Mouse (Mus musculus) C2C12 (cell line): ENCODE measurements around the gene Gpc6. TPM values are rescaled to one million over a fixed set of nuclear protein-coding genes. Genes with fewer than 3 reads are reported as not detected.
A peak's percentile ranks its signal among the peaks of the same experiment; 100 is the strongest.

Experiments
- H3K27me3 ChIP-seq: one replicate; pipeline ENCODE4 v1.6.1; 2011; ENCODE audit not compliant: control insufficient read depth, insufficient read depth, insufficient read length
- H3K36me3 ChIP-seq: one replicate; pipeline ENCODE4 v1.6.1; 2011; ENCODE audit not compliant: control insufficient read depth, insufficient read depth
- H3K4me3 ChIP-seq: one replicate; pipeline ENCODE4 v1.5.1; 2011; ENCODE audit warnings: mild to moderate bottlenecking, control low read depth; ENCODE audit not compliant: poor library complexity, insufficient read depth, severe bottlenecking
- H3K79me2 ChIP-seq: one replicate; pipeline ENCODE4 v1.6.1; 2011; ENCODE audit not compliant: control insufficient read depth, insufficient read depth
- H3K79me3 ChIP-seq: one replicate; pipeline ENCODE4 v1.6.1; 2011; ENCODE audit warnings: low read depth, control low read depth
- H3ac ChIP-seq: one replicate; pipeline ENCODE3; 2011; ENCODE audit warnings: low read depth; ENCODE audit not compliant: control insufficient read depth, insufficient read length
- CEBPB ChIP-seq: IDR thresholded peaks from one replicate; pipeline ENCODE4 v1.6.1; 2011; ENCODE audit warnings: low read depth, mild to moderate bottlenecking, control low read depth, moderate library complexity
- CTCF ChIP-seq: IDR thresholded peaks from one replicate; pipeline ENCODE4 v1.5.1; 2011; ENCODE audit not compliant: control insufficient read depth, insufficient read depth, insufficient read length
- FOSL1 ChIP-seq: IDR thresholded peaks from one replicate; pipeline ENCODE4 v1.8.0; 2011; ENCODE audit warnings: mild to moderate bottlenecking, low read length; ENCODE audit not compliant: poor library complexity, insufficient read depth, severe bottlenecking
- MAX ChIP-seq: IDR thresholded peaks from one replicate; pipeline ENCODE4 v1.6.1; 2011; ENCODE audit warnings: mild to moderate bottlenecking, control low read depth
- MYOD1 ChIP-seq: IDR thresholded peaks from one replicate; pipeline ENCODE4 v1.6.1; 2011; ENCODE audit warnings: low read depth; ENCODE audit not compliant: control insufficient read depth, insufficient read length
- MYOG ChIP-seq: IDR thresholded peaks from one replicate; pipeline ENCODE4 v1.6.1; 2011; ENCODE audit not compliant: control insufficient read depth, insufficient read length; ENCODE audit errors: extremely low read depth
- USF1 ChIP-seq: IDR thresholded peaks from one replicate; pipeline ENCODE4 v1.6.1; 2011; ENCODE audit warnings: low read depth, mild to moderate bottlenecking, control low read depth, moderate library complexity
- polyA plus RNA-seq: library from polyadenylated mRNA; unstranded; fragments of >200 nt; fragmentation: generic; extraction: Trizol; gene quantifications from one replicate; pipeline ENCODE4 v1.2.1, GENCODE M21; 2012; ENCODE audit warnings: missing spikeins

The Gpc6 gene
- polyA plus RNA-seq, 1 experiment: 9.6 TPM

- H3K36me3 ChIP-seq: no peaks in the 10 kb centered on the region
- H3K79me3 ChIP-seq: no peaks in the 10 kb centered on the region
- TF ChIP-seq MYOG (no peak), MAX (no peak), CEBPB (no peak), CTCF (no peak), USF1 (no peak), MYOD1 (no peak), FOSL1 (no peak)
- no peaks in the 10 kb centered on the region for H3K27me3 ChIP-seq
- H3ac ChIP-seq: no peak overlapping the region
- no peaks in the 10 kb centered on the region for H3K79me2 ChIP-seq
- no peak overlapping the region for H3K4me3 ChIP-seq
These were observed 90.3 kb downstream of the Gpc6 start for GRCm38 (mm10) chr14:117015333-117015922.

GRCm38 (mm10) chr14:117022180-117022799, 97.2 kb downstream of the Gpc6 start:
- Histone ChIP-seq H3K27me3 (no peaks in the 10 kb centered on the region), H3ac (no peak overlapping the region), H3K79me2 (peaks cover 15% of the 10 kb centered on the region), H3K4me3 (no peak overlapping the region), H3K36me3 (no peaks in the 10 kb centered on the region), H3K79me3 (no peaks in the 10 kb centered on the region)
- TF ChIP-seq FOSL1 (no peak), MYOD1 (no peak), CEBPB (peak; percentile 94), MYOG (no peak), MAX (no peak), USF1 (no peak), CTCF (no peak)

- no peak for TF ChIP-seq MAX
- TF ChIP-seq USF1: no peak
- no peak for TF ChIP-seq MYOG
- H3K27me3 ChIP-seq: no peaks in the 10 kb centered on the region
- H3ac ChIP-seq: no peak overlapping the region
- H3K79me3 ChIP-seq: peaks cover 1% of the 10 kb centered on the region
- no peaks in the 10 kb centered on the region for H3K36me3 ChIP-seq
- no peak overlapping the region for H3K4me3 ChIP-seq
- H3K79me2 ChIP-seq: no peaks in the 10 kb centered on the region
These were observed 109.0 kb downstream of the Gpc6 start for GRCm38 (mm10) chr14:117034146-117034545.

- Histone ChIP-seq H3ac (no peak overlapping the region), H3K79me3 (no peaks in the 10 kb centered on the region), H3K4me3 (no peak overlapping the region), H3K79me2 (no peaks in the 10 kb centered on the region), H3K27me3 (no peaks in the 10 kb centered on the region), H3K36me3 (no peaks in the 10 kb centered on the region)
- TF ChIP-seq MYOG: no peak
- TF ChIP-seq USF1: no peak
- TF ChIP-seq CTCF: no peak
- no peak for TF ChIP-seq CEBPB
- no peak for TF ChIP-seq MYOD1
- TF ChIP-seq MAX: no peak
- TF ChIP-seq FOSL1: no peak
These were observed 115.9 kb downstream of the Gpc6 start for GRCm38 (mm10) chr14:117041017-117041416.

- H3K27me3 ChIP-seq: no peaks in the 10 kb centered on the region
- no peak overlapping the region for H3ac ChIP-seq
- no peaks in the 10 kb centered on the region for H3K79me3 ChIP-seq
- TF ChIP-seq MYOD1 (no peak), CEBPB (no peak), CTCF (no peak), MYOG (no peak), MAX (no peak), FOSL1 (no peak), USF1 (no peak)
- H3K4me3 ChIP-seq: no peak overlapping the region
- H3K79me2 ChIP-seq: no peaks in the 10 kb centered on the region
- no peaks in the 10 kb centered on the region for H3K36me3 ChIP-seq
These were observed 123.8 kb downstream of the Gpc6 start for GRCm38 (mm10) chr14:117048951-117049350.

GRCm38 (mm10) chr14:117050877-117051276, 125.8 kb downstream of the Gpc6 start:
- Histone ChIP-seq H3ac (no peak overlapping the region), H3K79me2 (no peaks in the 10 kb centered on the region), H3K27me3 (no peaks in the 10 kb centered on the region), H3K4me3 (no peak overlapping the region), H3K36me3 (no peaks in the 10 kb centered on the region), H3K79me3 (no peaks in the 10 kb centered on the region)
- TF ChIP-seq MAX (no peak), FOSL1 (no peak), USF1 (no peak), CTCF (no peak), MYOG (no peak), CEBPB (no peak), MYOD1 (no peak)
